Mouse (Mus musculus) MEL (cell line): ENCODE results near the gene Syce2. TPM values are rescaled to one million over a fixed set of nuclear protein-coding genes. Genes with fewer than 3 reads are reported as not detected.

Experiments used
- DNase-seq: peaks from one replicate; pipeline ENCODE4 v3.0.0; 2011; ENCODE audit warnings: low read depth, low spot score
- H3K27ac ChIP-seq: 2 replicates; pipeline ENCODE4 v1.5.1; 2012; ENCODE audit warnings: low read depth, mild to moderate bottlenecking, control low read depth, low read length, moderate library complexity; ENCODE audit not compliant: control insufficient read depth
- H3K27me3 ChIP-seq, 2 experiments: fragments of 150-350 bp in 1 of 2; sonication (generic) in 1 of 2; 2 replicates each; pipeline ENCODE4 v1.6.1; 2012; ENCODE audit warnings: low read length in 2 of 2, mild to moderate bottlenecking in 2 of 2, improper control_type of control experiment in 1 of 2, moderate library complexity in 1 of 2; ENCODE audit not compliant: insufficient read depth in 2 of 2, control insufficient read depth in 1 of 2
- H3K36me3 ChIP-seq, 2 experiments: 2 replicates each; pipeline ENCODE4 v1.6.1; 2012 to 2014; ENCODE audit warnings: low read length in 2 of 2, improper control_type of control experiment in 1 of 2, inconsistent platforms in 1 of 2, mild to moderate bottlenecking in 1 of 2; ENCODE audit not compliant: insufficient read depth in 2 of 2, control insufficient read depth in 1 of 2
- H3K4me1 ChIP-seq, 2 experiments: fragments of 150-350 bp in 1 of 2; sonication (generic) in 1 of 2; 2 replicates each; pipeline ENCODE4 v1.6.1; 2012; ENCODE audit warnings: low read length in 2 of 2, improper control_type of control experiment in 1 of 2, mild to moderate bottlenecking in 1 of 2; ENCODE audit not compliant: insufficient read depth in 2 of 2, control insufficient read depth in 1 of 2
- H3K4me3 ChIP-seq, 2 experiments: fragments of 150-350 bp in 1 of 2; sonication (generic) in 1 of 2; 2 replicates each; pipeline ENCODE4 v1.5.1; 2012; ENCODE audit warnings: low read depth in 2 of 2, low read length in 2 of 2, mild to moderate bottlenecking in 2 of 2, moderate library complexity in 2 of 2, control low read depth in 1 of 2, improper control_type of control experiment in 1 of 2; ENCODE audit not compliant: control insufficient read depth in 1 of 2, insufficient read depth in 1 of 2
- H3K79me2 ChIP-seq: 2 replicates; pipeline ENCODE4 v1.6.1; 2012; ENCODE audit warnings: mild to moderate bottlenecking, low read length, moderate library complexity; ENCODE audit not compliant: control insufficient read depth, poor library complexity, insufficient read depth
- H3K9ac ChIP-seq: 2 replicates; pipeline ENCODE4 v1.6.1; 2012; ENCODE audit warnings: low read depth, mild to moderate bottlenecking, control low read depth, low read length, moderate library complexity; ENCODE audit not compliant: control insufficient read depth, poor library complexity, severe bottlenecking
- H3K9me3 ChIP-seq: fragments of 150-350 bp; sonication (generic); replicated peaks from 2 replicates; pipeline ENCODE4 v1.6.1; 2012; ENCODE audit warnings: mild to moderate bottlenecking, low read length, improper control_type of control experiment, moderate library complexity; ENCODE audit not compliant: insufficient read depth
- BHLHE40 ChIP-seq: IDR thresholded peaks from 2 replicates; pipeline ENCODE4 v1.6.1; 2012; ENCODE audit warnings: low read depth, mild to moderate bottlenecking, inconsistent platforms, low read length, improper control_type of control experiment, borderline replicate concordance
- CHD2 ChIP-seq: IDR thresholded peaks from 2 replicates; pipeline ENCODE4 v1.6.1; 2011; ENCODE audit warnings: low read length, improper control_type of control experiment
- E2F4 ChIP-seq: IDR thresholded peaks from 2 replicates; pipeline ENCODE4 v1.6.1; 2011; ENCODE audit warnings: low read depth, low read length, improper control_type of control experiment, borderline replicate concordance
- ETS1 ChIP-seq: IDR thresholded peaks from 2 replicates; pipeline ENCODE4 v1.6.1; 2012; ENCODE audit warnings: low read depth, mild to moderate bottlenecking, inconsistent platforms, low read length, improper control_type of control experiment, moderate library complexity
- GATA1 ChIP-seq: IDR thresholded peaks from 2 replicates; pipeline ENCODE4 v1.6.1; 2011; ENCODE audit warnings: low read depth, low read length, improper control_type of control experiment
- JUND ChIP-seq: IDR thresholded peaks from 2 replicates; pipeline ENCODE4 v1.6.1; 2011; ENCODE audit warnings: low read depth, mild to moderate bottlenecking, improper control_type of control experiment, low read length
- MAZ ChIP-seq: IDR thresholded peaks from 2 replicates; pipeline ENCODE4 v1.6.1; 2012; ENCODE audit warnings: low read depth, mild to moderate bottlenecking, inconsistent platforms, low read length, improper control_type of control experiment
- MYB ChIP-seq: IDR thresholded peaks from 2 replicates; pipeline ENCODE4 v1.6.1; 2011; ENCODE audit warnings: mild to moderate bottlenecking, low read depth, low read length, improper control_type of control experiment
- MYC ChIP-seq: IDR thresholded peaks from 2 replicates; pipeline ENCODE4 v1.6.1; 2011; ENCODE audit warnings: low read depth, mild to moderate bottlenecking, low read length, improper control_type of control experiment, moderate library complexity
- NELFE ChIP-seq: IDR thresholded peaks from 2 replicates; pipeline ENCODE4 v1.6.1; 2011; ENCODE audit warnings: low read depth, low read length, improper control_type of control experiment
- POLR2AphosphoS2 ChIP-seq: IDR thresholded peaks from 2 replicates; pipeline ENCODE4 v1.6.1; 2011; ENCODE audit warnings: low read length, improper control_type of control experiment
- POLR2AphosphoS5 ChIP-seq: IDR thresholded peaks from 2 replicates; pipeline ENCODE4 v1.6.1; 2012; ENCODE audit warnings: low read depth, borderline replicate concordance, mild to moderate bottlenecking, inconsistent platforms, low read length, moderate library complexity, mixed read lengths
- RAD21 ChIP-seq: IDR thresholded peaks from 2 replicates; pipeline ENCODE4 v1.6.1; 2011; ENCODE audit warnings: mild to moderate bottlenecking, low read depth, low read length, improper control_type of control experiment
- SIN3A ChIP-seq: IDR thresholded peaks from 2 replicates; pipeline ENCODE4 v1.6.1; 2012; ENCODE audit warnings: low read length, improper control_type of control experiment, inconsistent platforms
- TAL1 ChIP-seq: IDR thresholded peaks from 2 replicates; pipeline ENCODE4 v1.6.1; 2012; ENCODE audit warnings: mild to moderate bottlenecking, inconsistent platforms, low read length, moderate library complexity, mixed read lengths
- TCF12 ChIP-seq: IDR thresholded peaks from 2 replicates; pipeline ENCODE4 v1.6.1; 2014; ENCODE audit warnings: low read depth, mild to moderate bottlenecking, inconsistent platforms, low read length, improper control_type of control experiment, moderate library complexity
- USF1 ChIP-seq: IDR thresholded peaks from 2 replicates; pipeline ENCODE4 v1.6.1; 2014; ENCODE audit warnings: low read depth, mild to moderate bottlenecking, inconsistent platforms, low read length, improper control_type of control experiment, moderate library complexity
- USF2 ChIP-seq, 2 experiments: IDR thresholded peaks; 2 replicates each; pipeline ENCODE4 v1.6.1; 2011 to 2012; ENCODE audit warnings: improper control_type of control experiment in 2 of 2, low read length in 2 of 2, borderline replicate concordance in 1 of 2, inconsistent platforms in 1 of 2, low read depth in 1 of 2, mild to moderate bottlenecking in 1 of 2; ENCODE audit not compliant: insufficient read depth in 1 of 2
- ZKSCAN1 ChIP-seq: IDR thresholded peaks from 2 replicates; pipeline ENCODE4 v1.6.1; 2012; ENCODE audit warnings: low read depth, mild to moderate bottlenecking, inconsistent platforms, low read length, improper control_type of control experiment, moderate library complexity
- ZMIZ1 ChIP-seq: IDR thresholded peaks from 2 replicates; pipeline ENCODE4 v1.6.1; 2012; ENCODE audit warnings: low read depth, mild to moderate bottlenecking, inconsistent platforms, low read length, improper control_type of control experiment, moderate library complexity
- ZNF384 ChIP-seq: IDR thresholded peaks from 2 replicates; pipeline ENCODE4 v1.6.1; 2012; ENCODE audit warnings: low read depth, mild to moderate bottlenecking, inconsistent platforms, low read length, improper control_type of control experiment
- polyA plus RNA-seq, 2 experiments: library from polyadenylated mRNA; stranded (reverse) in 1 of 2; unstranded in 1 of 2; fragments of >175 nt in 1 of 2; fragments of >200 nt in 1 of 2; gene quantifications; 2 replicates each; pipeline versions ENCODE4 v1.2.1 to v1.2.4; 2012; ENCODE audit warnings: low replicate concordance in 2 of 2, low read depth in 1 of 2; ENCODE audit not compliant: insufficient read length in 2 of 2, insufficient read depth in 1 of 2, missing spikeins in 1 of 2
- total RNA-seq: library from RNA; depleted of rRNA; stranded (reverse); fragments of 300-350 nt; gene quantifications from 2 replicates; pipeline ENCODE4 v1.2.3, GENCODE M21; 2012

Syce2 gene
- total and polyA plus RNA-seq, 3 experiments: 75.5 to 115 TPM; not detected in 1

GRCm38 (mm10) chr8:84912895-84913501 is 41.1 kb downstream of the Syce2 start (continued):
- no peak; the same call in 1 of the 2 replicates for TF ChIP-seq USF1
- no peak for TF ChIP-seq RAD21
- TF ChIP-seq POLR2AphosphoS5: peak; percentile 70; the same call in 1 of the 2 replicates
- peak; percentile 98 for TF ChIP-seq POLR2AphosphoS2
- no peak for TF ChIP-seq GATA1
- TF ChIP-seq USF2 (IDR thresholded peaks at IDR 0.05; ENCODE audit: borderline replicate concordance in 1 of 2, insufficient read depth in 1 of 2, low read depth in 1 of 2, low read length in 2 of 2): no peak
- TF ChIP-seq ZKSCAN1: 0 out of 2 replicates have a peak, but pooled peaks have one; percentile 47
- peak; percentile 56; the same call in 1 of the 2 replicates for TF ChIP-seq SIN3A
- peak; percentile 71 for TF ChIP-seq NELFE
- TF ChIP-seq TAL1: peak; percentile 49
- 0 out of 2 replicates have a peak, but pooled peaks have one; percentile 25 for TF ChIP-seq ETS1
- no peak for TF ChIP-seq BHLHE40
- peak; percentile 63; the same call in 1 of the 2 replicates for TF ChIP-seq MAZ
- TF ChIP-seq ZMIZ1: peak; percentile 88; the same call in 1 of the 2 replicates
- no peak for TF ChIP-seq E2F4
- TF ChIP-seq TCF12: no peak
- peak; percentile 22; the same call in 1 of the 2 replicates for TF ChIP-seq CHD2

- no peaks in the 10 kb centered on the region for H3K9me3 ChIP-seq
- peaks cover 0 to 28% of the 10 kb centered on the region in 2 experiments; a peak in 2 of 4 replicates for H3K36me3 ChIP-seq
- TF ChIP-seq MYB (no peak), ZNF384 (no peak), ETS1 (no peak), JUND (no peak), MYC (peak; percentile 6; the same call in 1 of the 2 replicates), BHLHE40 (no peak)
- H3K4me3 ChIP-seq: peak overlapping the region; percentile 38 to 49
- DNase-seq: no peak
- H3K79me2 ChIP-seq: peaks cover 35% of the 10 kb centered on the region
- peaks cover 2 to 35% of the 10 kb centered on the region in 2 experiments; a peak in 3 of 4 replicates for H3K4me1 ChIP-seq
- no peaks in the 10 kb centered on the region for H3K27me3 ChIP-seq
- peak overlapping the region; percentile 96 for H3K27ac ChIP-seq
- H3K9ac ChIP-seq: peak overlapping the region; percentile 69
These were observed 41.6 kb downstream of the Syce2 start for GRCm38 (mm10) chr8:84913502-84913900.
